Comparison of ENCODE assay signal across 17 mouse cellular contexts in genomic region chr10:29470454-29470853, GRCm38 (mm10).
"Had no signal": no experiment of that assay in that cellular context is flagged by ENCODE, and none has a peak within 500 bp of the region (broad histone marks: within the 10 kb centered on the region; RNA-seq: fewer than 3 reads in every experiment).

No protein-coding gene starts in this region.

- H3K27me3 ChIP-seq: midbrain, embryonic 13.5 days; midbrain, embryonic 15.5 days; neural tube, embryonic 13.5 days; neural tube, embryonic 15.5 days had no signal

- DNase-seq: lung, adult 18-20 months; lung, embryonic 14.5 days; lung, postnatal 10 days; lung, postnatal 4 days; right cerebral cortex, adult 18-20 months; right cerebral cortex, postnatal 14 days; spleen, adult 18-20 months; thymus, adult 18-20 months; thymus, postnatal 14 days; thymus, postnatal 36 days had no signal

- H3K9me3 ChIP-seq: midbrain, embryonic 10.5 days; midbrain, embryonic 13.5 days; midbrain, embryonic 15.5 days; neural tube, embryonic 13.5 days; neural tube, embryonic 15.5 days had no signal

- ATAC-seq: midbrain, embryonic 13.5 days; midbrain, embryonic 15.5 days had no signal

- H3K27ac ChIP-seq: liver, embryonic 14.5 days; midbrain, embryonic 10.5 days; midbrain, embryonic 13.5 days; midbrain, embryonic 15.5 days; neural tube, embryonic 13.5 days; neural tube, embryonic 15.5 days had no signal

- H3K36me3 ChIP-seq: midbrain, embryonic 10.5 days; midbrain, embryonic 13.5 days; midbrain, embryonic 15.5 days; neural tube, embryonic 13.5 days; neural tube, embryonic 15.5 days had no signal

- H3K9ac ChIP-seq: liver, embryonic 14.5 days; lung, embryonic 14.5 days; midbrain, embryonic 13.5 days; midbrain, embryonic 15.5 days; neural tube, embryonic 13.5 days; neural tube, embryonic 15.5 days had no signal

- H3K4me3 ChIP-seq: midbrain, embryonic 10.5 days; midbrain, embryonic 13.5 days; midbrain, embryonic 15.5 days; myocyte; neural tube, embryonic 13.5 days; neural tube, embryonic 15.5 days had no signal

- H3K4me1 ChIP-seq: midbrain, embryonic 10.5 days; midbrain, embryonic 13.5 days; midbrain, embryonic 15.5 days; neural tube, embryonic 13.5 days; neural tube, embryonic 15.5 days had no signal

- H3K4me2 ChIP-seq: lung, embryonic 14.5 days; midbrain, embryonic 13.5 days; midbrain, embryonic 15.5 days; neural tube, embryonic 13.5 days; neural tube, embryonic 15.5 days had no signal
